Mouse (Mus musculus) embryo, embryonic 11 days (tissue): Measurements from ENCODE around the gene Aip.

Source experiments
- DNase-seq: peaks from one replicate; pipeline ENCODE4 v3.0.0-alpha.2; 2015

Aip gene

DNA sequence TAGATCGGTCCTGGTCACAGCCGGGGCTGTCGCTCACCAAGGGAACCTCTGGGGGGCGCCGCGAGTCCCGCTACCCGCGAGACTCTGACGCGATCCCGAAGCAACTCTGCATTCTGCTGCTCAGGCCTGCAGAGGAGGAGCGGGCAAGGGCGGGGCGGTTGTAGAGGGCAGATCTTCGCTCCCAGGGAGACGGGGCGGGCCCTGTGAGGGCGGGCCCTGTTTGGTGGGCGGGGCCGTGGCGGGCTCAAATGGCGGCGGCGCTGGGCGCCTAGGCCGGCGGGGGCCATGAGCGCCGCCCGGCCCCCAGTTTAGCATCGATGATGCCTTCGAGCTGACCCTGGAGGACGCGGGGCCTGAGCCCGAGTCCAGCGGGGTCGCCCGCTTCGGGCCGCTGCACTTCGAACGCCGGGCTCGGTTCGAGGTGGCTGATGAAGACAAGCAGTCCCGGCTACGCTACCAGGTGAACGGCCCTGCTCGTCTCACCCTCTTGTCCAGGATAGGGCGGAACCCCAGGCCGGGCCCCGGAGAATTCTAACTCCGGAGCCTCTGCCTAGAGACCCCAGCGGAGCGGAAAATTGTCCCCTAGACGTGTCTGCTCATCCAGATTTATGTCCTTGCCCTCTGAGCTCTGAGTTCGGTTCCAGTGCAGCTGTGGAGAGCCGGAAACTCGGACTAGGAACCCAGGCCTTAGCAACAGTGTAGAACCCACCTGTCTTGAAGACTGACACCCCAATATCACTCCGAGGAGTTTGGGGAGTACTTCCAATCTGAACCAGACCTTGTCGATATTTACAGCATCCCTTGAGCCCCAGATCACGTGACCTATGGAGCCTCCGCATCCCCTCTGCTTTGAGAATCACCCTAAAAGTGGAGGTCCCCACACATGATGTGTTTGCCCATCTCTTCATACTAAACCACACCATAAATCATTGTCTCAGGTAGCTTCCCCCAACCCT is at the start of gene Aip:
Gene Aip, minus strand, starts transcription at position 118 of the 956 bp plus-strand sequence.
- DNase-seq: peak; percentile 99

DNA sequence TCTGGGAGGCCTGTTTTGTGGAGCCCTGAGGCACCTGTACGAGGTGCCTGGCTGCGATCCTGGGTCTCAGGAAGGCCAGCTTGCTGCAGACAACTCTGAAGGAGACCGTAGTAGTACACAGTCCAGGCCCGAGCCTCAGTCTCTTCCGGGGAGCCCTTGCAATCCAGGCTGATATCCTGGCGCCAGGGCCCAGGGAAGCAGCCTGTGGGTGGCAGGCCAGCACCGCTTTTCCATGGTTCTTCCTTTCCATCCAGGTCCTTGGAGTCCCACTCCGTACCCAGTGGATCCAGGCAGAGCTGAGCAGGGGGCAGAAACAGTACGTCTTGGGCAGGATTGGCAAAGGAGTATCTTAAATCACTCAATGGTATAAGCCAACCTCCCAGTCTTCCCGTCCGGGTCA is 47.3 kb upstream of the Aip start:
- DNase-seq: no peak

DNA sequence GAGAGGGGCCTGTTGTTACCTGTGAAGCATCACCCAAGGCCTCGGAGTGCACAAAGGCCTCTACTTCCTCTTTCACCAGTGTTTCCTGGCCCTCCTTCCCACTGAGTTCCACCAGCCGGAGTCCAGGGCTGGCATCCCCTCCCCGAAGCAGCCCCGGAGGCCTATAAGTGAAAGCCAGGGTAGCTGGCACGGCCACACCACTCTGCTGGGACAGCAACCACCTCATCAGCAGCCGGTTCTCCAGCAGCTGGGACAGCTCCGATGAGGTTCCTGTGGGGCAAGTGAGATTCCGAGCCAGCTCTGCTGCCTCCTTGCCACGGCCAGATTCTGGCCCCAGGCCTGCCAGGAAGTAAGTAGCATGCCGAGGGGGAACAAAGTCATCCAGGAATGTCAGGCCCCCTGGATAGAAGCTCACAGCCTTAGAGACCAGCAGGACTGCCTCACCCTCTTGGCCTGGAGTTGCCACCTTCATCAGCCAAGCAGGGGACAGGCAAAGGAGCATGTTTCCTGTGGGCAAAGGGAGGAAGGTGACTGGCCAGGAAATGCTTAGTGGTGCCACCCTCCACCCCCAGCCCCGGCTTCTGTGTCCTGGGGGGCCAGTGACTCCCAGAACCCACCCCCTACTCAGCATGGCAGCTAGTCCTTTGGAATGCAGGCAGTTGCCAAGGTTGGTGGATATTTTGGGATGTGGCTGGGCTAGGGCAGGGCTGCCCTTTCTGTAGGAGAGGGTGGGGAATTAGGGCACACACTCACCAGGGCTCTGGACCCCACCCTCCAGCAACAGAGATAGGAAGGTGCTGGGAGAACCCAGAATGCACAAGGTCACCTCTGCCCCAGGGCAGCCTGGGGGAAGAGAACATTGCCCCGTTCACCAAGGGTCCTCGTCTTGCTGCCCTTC is 46.0 kb upstream of the Aip start:
- no peak for DNase-seq

DNA sequence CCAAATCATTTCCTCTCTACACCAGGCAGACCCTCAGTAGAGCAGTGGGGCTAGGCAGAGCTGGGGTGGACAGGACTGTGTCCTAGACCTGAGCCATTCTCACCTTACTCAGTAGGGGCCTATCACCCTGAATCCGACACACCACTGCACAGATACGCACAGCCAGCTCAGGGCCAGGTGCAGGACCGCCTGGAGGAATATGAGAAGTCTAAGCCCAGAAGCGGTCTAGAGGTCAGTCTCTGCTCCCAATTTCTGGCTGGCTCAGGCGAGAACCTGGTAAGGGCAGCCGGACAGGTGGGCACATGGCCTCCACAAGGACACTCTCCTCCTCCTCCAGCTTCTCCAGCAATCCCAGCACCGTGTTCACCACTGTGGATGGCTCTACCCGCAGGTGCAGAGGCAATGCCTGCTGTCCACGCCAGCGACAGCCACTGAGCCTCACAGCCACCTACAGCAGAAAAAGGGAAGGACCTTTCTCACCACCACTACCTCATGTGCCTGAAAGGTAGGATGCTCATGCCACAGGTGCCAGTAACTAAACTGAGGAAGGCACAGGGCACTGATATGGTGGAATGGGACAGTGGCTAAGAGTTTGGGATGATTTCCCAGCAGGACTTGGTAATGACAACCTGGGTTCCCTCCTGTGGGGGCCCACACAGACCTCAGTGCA is 45.2 kb upstream of the Aip start:
- DNase-seq: no peak

DNA sequence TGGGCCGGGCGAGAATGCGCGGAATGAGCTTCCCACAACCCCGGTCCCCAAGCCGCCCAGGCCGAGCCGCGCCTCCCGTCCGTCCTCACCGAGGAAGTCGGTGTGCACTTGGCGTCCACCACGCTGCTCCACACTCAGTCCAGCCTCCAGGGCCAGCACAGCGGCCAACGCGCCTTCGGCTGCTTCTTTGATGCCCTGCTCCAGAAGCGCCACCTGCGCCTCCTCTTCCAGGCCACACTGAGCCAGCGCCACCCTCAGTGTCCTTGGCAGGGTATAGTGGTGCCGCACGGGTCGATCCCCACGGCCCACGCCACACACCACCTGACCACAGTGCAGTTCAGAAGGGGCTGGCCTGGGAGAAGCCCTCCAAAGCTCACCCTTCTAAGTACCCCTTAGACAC is 44.2 kb upstream of the Aip start:
- DNase-seq: no peak

DNA sequence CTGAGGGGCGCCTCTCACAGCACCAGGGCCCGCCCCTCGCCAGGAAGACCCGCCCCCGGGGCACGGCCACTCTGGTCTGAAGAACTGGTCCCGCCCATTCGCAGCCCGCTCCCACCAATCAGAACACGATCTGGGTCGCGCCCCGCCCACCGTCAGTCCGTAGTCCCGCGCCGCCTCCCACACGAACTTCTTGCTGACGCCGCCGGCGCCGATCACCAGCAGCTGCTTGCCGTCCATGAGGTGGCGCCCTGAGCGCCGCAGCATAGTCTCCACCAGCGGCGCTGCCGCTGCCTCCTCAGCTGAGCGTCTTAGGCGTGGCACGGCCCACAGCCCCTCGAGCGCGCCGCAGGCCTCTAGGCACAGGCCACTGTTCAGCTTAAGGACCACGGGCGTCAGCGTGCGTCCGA is 43.7 kb upstream of the Aip start:
- DNase-seq: peak; percentile 99

DNA sequence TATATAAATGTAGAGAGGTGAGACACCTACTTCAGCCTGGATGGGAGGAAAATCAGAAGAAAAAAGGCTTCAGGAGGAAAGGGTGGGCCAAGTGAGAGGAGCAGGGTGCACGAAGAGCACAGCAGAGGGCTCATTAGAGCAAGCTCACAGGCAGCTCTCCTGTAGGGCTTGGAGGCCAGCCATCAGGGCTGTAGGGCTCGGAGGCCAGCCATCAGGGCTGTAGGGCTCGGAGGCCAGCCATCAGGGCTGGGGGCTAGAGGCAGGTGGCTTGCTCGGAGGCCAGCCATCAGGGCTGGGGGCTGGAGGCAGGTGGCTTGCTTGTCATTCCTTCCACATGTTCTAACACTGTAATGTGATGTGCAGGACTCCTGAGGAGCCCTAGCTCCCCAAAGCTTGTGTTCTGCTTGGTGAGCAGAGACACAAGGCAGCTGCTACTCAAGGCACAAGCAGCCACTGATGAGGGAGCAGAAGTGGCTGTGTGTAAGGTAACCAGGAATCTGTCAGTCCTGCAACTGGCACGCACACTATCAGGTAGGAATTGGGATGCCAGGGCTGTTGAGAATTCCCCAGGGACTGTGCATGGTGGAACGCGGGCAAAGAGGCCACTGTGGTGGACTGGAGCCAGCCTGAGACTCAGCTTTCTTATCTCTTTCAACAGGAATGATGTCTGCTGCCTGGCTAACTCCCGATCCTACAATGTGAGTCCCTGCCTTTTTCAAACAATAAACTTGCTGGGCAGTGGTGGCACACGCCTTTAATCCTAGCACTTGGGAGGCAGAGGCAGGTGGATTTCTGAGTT is 41.2 kb upstream of the Aip start:
- DNase-seq: no peak

DNA sequence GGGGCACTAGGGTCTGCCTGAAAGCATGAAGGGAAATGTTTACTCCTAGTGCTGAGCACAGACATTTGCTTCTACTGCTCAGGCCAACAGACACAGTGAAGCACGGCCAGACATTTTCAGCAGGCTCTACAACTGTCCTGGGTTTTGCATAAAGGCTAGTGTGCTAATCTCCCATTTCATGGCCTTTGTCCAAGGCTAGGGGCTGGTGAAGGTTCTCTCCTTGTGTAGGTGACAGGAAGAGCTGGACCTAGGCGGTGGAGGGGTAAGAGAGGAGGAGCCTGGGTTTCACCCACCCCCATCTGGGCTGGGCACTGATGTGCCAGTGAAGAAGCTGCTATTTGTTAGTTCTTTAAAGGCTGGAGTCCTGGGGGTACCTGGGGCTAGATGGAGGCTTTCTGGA is 39.1 kb upstream of the Aip start:
- DNase-seq: no peak

DNA sequence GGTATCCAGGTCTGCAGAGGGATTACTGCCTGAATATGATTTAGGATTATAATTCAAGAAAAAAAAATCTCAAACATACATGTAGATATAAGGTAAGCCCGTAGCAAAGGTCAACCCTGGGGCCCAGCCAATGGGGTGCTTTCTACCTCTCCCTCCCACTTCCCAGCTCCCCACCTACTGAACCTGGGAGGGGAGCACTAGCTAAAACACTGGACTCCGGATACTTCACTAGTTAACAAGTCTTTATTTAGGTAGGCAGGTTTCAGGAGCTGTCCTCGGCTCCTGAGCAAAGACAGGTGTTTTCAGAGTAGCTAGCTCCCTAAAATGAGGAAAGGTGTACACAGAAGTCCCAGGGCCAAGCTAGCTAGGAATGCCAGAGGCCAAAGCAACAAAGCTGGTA is 38.4 kb upstream of the Aip start:
- DNase-seq: no peak

DNA sequence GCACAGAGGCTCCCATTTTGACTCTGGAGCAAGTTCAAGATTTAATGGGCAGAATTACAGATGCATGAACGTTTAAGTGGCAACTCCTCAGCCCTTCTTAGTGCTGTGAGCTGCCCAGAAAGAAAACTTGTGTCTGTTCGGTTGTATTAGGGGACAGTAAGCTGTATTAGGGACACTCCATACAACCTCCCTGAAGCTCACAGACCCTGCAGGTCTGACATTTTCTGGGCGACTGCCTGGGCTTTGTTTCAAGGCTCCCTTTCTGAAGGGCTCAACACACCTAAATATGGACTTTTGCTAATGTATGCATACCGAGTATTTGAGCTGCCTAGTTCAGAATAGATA is 37.9 kb upstream of the Aip start:
- no peak for DNase-seq

DNA sequence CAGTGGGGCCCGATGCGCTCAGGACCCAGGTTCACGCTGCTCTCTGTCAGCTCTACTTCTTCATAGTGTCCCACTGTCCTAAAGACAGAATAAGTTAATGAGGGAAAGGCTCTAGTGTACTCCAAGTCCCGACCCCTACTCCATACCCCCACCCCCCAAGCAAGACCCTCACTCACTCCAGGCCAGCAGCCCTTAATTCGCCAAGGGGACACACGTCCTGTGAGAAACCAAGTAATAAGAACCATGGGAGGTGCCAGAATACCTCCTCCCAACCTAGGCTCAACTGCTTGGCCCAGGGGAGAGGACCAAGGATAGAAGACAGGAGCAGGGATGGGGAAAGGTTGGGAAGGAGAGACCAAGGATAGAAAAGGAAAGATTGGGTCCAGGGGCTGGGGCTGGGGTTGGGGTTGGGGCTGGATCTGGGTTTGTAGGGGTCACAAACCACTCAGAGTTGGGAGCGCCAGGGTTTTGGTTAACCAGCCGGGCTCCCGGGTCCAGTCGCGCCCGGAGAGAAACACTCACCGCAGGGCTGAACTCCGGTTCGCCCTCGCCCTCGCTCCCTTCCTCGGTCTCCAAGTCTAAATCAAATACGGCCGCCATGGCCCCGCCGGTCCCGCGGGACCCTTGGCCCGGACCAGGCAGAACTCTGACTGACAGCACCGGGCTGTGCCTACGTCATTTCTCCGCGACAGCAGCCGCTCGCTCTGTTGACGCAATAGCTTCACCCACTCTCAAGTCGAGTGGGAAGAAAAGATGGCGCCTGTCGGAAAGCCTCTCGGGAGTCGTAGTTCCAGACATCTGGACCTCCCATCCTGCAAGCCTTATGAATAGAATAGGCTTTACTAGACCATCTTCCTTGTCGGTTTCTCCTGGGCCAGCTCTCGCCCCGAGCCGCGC is 37.2 kb upstream of the Aip start, which contains the start of gene Rps6kb2:
Gene Rps6kb2, minus strand, starts transcription at position 709 of the 897 bp plus-strand sequence.
- DNase-seq: peak; percentile 97

DNA sequence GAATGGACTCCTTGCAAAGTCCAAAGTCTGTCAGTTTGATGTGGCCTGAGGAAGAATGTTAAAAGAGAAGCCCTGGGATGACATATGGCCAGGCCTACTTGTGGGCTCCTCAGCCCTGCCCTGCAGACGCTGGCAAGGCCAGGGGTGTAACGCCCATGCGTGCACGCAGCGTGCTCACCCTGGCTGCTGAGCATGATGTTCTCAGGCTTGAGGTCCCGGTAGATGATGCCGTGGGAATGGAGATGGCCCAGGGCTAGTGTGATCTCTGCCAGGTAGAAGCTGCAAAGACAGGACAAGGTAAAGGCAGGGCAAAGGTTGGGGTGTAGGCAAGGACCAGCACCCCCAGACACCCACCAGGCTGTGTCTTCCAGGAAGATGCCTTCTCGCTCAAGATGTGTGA is 33.4 kb upstream of the Aip start:
- no peak for DNase-seq

DNA sequence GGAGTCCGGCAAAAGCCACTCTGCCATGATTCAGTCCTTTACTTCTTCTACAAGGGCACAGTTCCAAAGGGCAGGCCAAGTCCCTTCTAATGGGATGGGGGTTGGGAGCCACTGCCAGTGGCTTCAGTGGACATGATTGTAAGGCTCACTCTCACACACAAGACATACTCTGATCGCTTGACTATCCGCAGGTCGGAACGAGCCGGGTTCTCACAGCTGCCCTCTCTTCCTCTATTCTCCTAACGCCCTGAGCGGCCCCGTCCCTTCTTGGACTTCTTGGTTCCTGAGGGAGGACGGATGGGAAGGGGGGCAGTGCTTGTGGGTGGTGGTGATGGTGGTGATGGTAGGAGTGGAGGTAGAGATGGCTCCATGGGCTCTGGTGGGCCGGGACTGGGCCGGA is 31.1 kb upstream of the Aip start:
- no peak for DNase-seq

DNA sequence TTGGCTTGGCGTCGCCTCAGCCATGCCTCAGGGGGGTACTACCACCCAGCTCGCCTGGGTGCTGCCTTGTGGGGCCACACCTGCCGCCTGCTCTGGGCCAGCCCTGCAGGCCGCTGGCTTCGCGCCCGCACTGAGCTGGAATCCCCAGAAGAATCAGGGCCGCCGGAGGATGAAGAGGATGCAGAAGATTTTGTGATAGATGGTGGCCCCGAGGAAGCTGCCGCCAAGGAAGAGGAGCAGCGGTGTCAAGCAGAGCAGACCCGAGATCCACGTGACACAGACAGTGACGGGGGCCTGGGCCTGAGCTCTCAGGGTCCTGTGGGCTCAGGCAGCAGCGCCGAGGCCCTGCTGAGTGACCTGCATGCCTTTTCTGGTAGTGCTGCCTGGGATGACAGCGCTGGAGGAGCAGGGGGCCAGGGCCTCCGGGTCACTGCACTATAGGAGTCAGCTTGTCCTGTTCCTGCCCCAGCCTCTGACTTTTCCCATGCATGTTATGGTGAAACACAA is 30.5 kb upstream of the Aip start:
- no peak for DNase-seq

DNA sequence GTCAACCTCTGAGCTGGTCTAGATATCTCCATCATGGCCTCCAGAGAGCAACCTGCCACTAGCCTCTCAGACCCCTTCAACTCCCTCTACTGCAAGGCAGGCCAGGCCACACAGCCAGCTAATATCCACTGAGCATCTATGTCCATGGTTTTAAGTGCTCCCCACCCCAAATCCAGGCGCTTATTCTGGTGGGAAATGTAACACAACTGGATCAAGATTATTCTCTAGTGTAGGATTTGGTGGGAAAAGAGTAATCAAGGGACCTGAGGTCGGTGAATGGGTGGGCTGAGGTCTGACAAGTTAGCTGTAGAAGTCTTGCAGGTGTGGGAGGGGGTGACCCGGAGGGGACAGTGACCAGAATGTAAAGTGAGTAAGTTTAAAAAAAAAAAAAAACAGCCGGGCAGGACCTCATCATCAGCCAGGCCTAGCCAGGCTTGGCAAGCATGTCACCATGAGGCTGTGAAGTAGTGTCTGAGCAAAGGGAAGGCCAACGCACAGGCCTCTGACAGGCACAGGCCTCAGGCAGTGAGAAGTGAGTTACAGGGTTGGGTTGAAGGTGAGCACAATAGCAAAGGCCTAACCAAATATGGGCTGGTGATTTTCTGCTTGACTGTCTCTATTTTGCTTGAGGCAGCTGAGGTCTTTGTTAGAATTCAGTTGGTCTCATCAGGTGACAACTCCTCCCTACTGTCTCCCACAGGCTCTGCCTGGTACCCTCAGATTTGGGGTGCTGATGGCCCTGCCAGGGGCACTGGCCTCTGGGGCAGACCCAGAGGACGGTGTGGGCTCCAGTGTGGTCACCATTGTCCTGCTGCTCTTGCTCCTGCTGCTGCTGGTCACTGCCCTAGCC is 29.8 kb upstream of the Aip start:
- DNase-seq: no peak

DNA sequence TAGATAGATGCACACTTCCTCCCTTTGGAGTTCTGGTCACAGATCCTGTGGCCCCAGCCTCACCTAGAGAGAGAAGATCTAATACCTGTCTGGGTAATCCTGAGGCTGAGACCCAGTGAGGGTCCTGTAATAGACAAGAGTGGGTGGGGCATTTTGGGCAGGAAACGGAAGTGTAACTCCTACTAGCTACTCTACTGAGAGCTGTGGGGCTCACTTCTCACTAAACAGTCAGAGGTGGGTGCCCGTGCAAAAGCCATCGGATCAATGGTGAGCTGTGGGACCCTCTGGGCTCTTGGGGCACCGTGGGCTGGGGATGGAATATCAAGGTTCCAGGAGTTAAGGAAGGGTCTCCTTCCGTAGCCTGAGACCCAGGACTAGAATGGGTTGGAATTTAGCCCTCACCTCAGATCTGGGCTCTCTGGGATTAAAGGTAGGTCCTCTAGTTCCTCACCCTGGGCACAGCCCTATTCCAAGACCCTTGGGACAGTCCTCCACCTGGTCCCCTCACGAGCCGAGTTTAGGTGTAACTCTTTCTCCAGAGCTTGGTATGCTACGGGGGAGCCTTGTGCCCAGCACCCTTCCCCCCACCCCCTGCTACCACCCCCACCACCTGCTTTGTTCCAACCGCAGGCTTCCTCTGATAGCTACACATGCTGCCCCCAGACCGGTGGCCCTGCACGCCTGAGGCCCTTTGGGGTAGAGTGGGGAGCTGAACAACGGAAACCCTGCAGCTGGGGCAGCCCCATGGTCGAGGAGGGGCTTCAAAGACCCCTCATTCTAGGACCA is 29.0 kb upstream of the Aip start:
- no peak for DNase-seq

DNA sequence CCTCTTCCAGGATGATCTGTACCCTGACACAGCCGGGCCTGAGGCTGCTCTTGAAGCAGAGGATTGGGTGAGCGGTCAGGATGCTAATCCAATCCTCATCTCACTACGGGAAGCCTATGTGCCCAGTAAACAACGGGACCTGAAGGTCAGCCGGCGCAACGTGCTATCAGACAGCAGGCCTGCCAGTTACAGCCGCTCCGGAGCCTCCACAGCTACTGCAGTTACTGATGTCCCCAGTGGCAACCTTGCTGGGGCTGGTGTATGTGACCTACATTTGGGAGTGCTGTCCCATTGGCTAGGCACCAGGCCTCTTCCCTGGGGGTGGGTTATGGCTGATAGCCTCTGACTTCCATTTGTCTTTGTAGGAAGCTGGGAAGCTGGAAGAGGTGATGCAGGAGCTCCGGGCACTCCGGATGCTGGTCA is 27.6 kb upstream of the Aip start, which contains the start of gene Ptprcap:
Gene Ptprcap, plus strand, starts transcription at position 373 of the 423 bp plus-strand sequence.
- DNase-seq: no peak

DNA sequence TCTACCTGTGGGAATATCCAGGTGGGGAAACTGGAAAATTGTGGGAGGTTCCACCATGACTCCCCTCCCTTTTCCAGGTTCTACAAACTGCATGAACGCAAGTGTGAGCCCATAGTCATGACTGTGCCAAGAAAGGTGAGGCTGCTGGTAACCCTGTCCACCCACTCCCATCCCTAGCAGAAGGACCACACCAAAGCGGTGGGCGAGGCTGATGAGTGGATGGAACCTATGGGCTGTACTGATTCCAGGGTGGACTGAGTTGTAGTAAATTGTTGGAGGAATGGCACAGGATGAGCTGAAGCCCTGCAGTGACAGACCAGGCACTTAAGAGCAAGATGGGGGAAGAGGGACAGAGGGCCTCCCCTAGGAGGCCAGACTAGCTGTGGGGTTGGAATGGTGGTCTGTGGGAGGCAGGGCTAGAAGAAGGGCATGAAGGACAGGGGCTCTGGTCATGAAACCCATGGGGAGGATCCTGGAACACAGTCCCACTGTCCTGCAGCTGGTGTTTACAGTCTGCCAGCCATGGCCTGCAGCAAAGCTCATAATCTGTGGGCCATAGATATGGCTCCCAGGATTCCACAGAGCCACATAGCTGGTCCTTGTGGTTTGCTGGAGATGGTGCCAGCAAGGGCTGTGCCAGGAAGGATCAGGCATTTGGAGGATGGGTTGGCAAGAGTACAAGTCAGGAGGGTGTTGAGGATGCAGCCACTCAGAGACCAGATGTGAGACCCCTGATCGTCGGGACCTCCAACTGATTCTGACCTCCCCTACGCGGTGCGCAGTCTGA is 27.0 kb upstream of the Aip start:
- no peak for DNase-seq
